Mouse (Mus musculus) liver, adult 2 months (tissue): ENCODE measurements at regions not wholly inside any gene's neighbourhood (a gene's known extent, or its start where the extent isn't known, plus 50 kb on each side); places are given as distances from the start of the nearest gene placed in this dataset.

Experiments used
- DNase-seq: peaks from one replicate; pipeline ENCODE4 v3.0.0-alpha.2; 2011; ENCODE audit warnings: low read depth, low spot score; ENCODE audit errors: extremely low read depth
- H3K27ac ChIP-seq: fragments of 200-500 bp; replicated peaks from 2 replicates; pipeline ENCODE4 v1.5.1; 2012; ENCODE audit warnings: low read depth, mild to moderate bottlenecking, control low read depth, inconsistent platforms, low read length; ENCODE audit not compliant: insufficient read depth
- H3K27me3 ChIP-seq: fragments of 200-500 bp; 2 replicates; pipeline ENCODE4 v1.6.1; 2012; ENCODE audit warnings: mild to moderate bottlenecking, moderate library complexity, low read length, inconsistent platforms; ENCODE audit not compliant: control insufficient read depth, insufficient read depth
- H3K36me3 ChIP-seq: fragments of 200-500 bp; 2 replicates; pipeline ENCODE4 v1.6.1; 2012; ENCODE audit warnings: low read length, inconsistent platforms; ENCODE audit not compliant: control insufficient read depth, insufficient read depth
- H3K4me1 ChIP-seq: fragments of 200-500 bp; 2 replicates; pipeline ENCODE4 v1.6.1; 2011; ENCODE audit warnings: low read length; ENCODE audit not compliant: control insufficient read depth, insufficient read depth
- H3K4me3 ChIP-seq: fragments of 200-500 bp; 2 replicates; pipeline ENCODE4 v1.5.1; 2011; ENCODE audit warnings: low read depth, mild to moderate bottlenecking, control low read depth, low read length, moderate library complexity; ENCODE audit not compliant: insufficient read depth
- H3K79me2 ChIP-seq: fragments of 200-500 bp; 2 replicates; pipeline ENCODE4 v1.6.1; 2012; ENCODE audit warnings: inconsistent platforms, mild to moderate bottlenecking, low read length, moderate library complexity; ENCODE audit not compliant: control insufficient read depth, insufficient read depth
- H3K9ac ChIP-seq: fragments of 200-500 bp; 2 replicates; pipeline ENCODE4 v1.6.1; 2012; ENCODE audit warnings: low read depth, mild to moderate bottlenecking, control low read depth, inconsistent platforms, low read length
- CTCF ChIP-seq: fragments of 200-500 bp; IDR thresholded peaks from 2 replicates; pipeline ENCODE4 v1.5.1; 2011; ENCODE audit warnings: low read depth, low read length, control low read depth
- POLR2A ChIP-seq: fragments of 200-500 bp; IDR thresholded peaks from 2 replicates; pipeline ENCODE4 v1.6.1; 2011; ENCODE audit warnings: low read length, control low read depth; ENCODE audit not compliant: insufficient read depth; ENCODE audit errors: extremely low read depth
- WGBS: fragments of 180-500 bp; shearing (Covaris S2); methylation state at CpG from one replicate; pipeline ENCODE4 v1.1.7; 2018; 5-methylcytosine and 5-hydroxymethylcytosine counted together

- no peak for TF ChIP-seq POLR2A
- TF ChIP-seq CTCF: no peak
- Histone ChIP-seq H3K9ac (no peak overlapping the region), H3K36me3 (no peaks in the 10 kb centered on the region), H3K27ac (no peak overlapping the region), H3K27me3 (no peaks in the 10 kb centered on the region), H3K4me1 (no peaks in the 10 kb centered on the region), H3K4me3 (no peak overlapping the region), H3K79me2 (no peaks in the 10 kb centered on the region)
- WGBS: 88% methylated on average over 3 of the region's 3 CpGs
- no peak for DNase-seq
These were observed 95.8 kb upstream of the 1700020N01Rik start for GRCm38 (mm10) chr10:21497110-21497509.

DNA sequence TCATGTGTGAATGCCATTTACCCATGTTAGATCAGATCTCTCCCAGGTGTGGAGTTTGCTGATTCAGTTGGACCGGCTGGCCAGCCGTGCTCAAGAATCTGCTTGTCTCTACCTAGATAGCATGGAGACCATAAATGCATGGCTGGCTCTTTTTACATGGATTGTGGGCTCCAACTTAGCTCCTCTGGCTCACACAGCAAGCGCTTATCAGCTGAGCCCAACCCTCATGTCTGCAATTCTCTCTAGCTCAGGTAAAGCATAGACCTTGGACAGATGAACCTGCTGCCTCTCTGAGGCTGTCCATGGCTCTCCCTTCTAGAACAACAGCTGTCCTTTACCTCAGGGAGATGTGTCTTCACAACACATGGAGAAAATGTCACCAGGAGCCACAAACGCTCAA, 94.8 kb upstream of the 1700020N01Rik start:
- Histone ChIP-seq H3K9ac (no peak overlapping the region), H3K27ac (no peak overlapping the region), H3K79me2 (no peaks in the 10 kb centered on the region), H3K4me3 (no peak overlapping the region), H3K36me3 (no peaks in the 10 kb centered on the region), H3K4me1 (no peaks in the 10 kb centered on the region), H3K27me3 (no peaks in the 10 kb centered on the region)
- DNase-seq: no peak
- TF ChIP-seq POLR2A (no peak), CTCF (no peak)
- 96% methylated on average over 4 of the region's 4 CpGs for WGBS

GRCm38 (mm10) chr10:21501658-21502057, 91.3 kb upstream of the 1700020N01Rik start:
- TF ChIP-seq POLR2A (no peak), CTCF (no peak)
- no peaks in the 10 kb centered on the region for H3K4me1 ChIP-seq
- WGBS: 87% methylated on average over 4 of the region's 4 CpGs

GRCm38 (mm10) chr10:21504431-21504830, 88.5 kb upstream of the 1700020N01Rik start:
- 90% methylated on average over 3 of the region's 3 CpGs for WGBS
- no peak for DNase-seq
- Histone ChIP-seq H3K9ac (no peak overlapping the region), H3K27me3 (no peaks in the 10 kb centered on the region), H3K27ac (no peak overlapping the region), H3K4me3 (no peak overlapping the region), H3K4me1 (no peaks in the 10 kb centered on the region), H3K36me3 (no peaks in the 10 kb centered on the region), H3K79me2 (no peaks in the 10 kb centered on the region)
- TF ChIP-seq CTCF (no peak), POLR2A (no peak)

More at GRCm38 (mm10) chr10:21501658-21502057, 91.3 kb upstream of the 1700020N01Rik start:
- Histone ChIP-seq H3K9ac (no peak overlapping the region), H3K79me2 (no peaks in the 10 kb centered on the region), H3K4me3 (no peak overlapping the region), H3K27ac (no peak overlapping the region), H3K36me3 (no peaks in the 10 kb centered on the region), H3K27me3 (no peaks in the 10 kb centered on the region)
- no peak for DNase-seq

DNA sequence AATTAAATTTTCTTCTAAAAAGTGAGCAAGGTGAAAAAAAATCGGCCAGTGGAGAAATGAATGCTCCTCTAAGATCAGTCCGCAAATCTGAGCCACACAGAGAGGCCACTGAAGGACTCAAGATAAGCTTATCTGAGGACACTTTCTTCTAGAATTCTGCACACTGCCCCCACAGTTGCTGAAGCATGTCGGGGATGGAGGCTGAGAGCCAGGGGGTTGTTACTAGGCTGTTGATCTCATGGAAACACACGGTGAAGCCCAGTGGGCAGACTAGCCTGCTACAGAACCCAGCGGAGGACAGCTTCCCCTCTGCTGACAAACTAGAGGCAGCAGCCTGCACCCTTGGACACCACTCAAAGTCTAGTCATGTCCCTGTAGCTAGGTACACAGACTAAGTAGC, 81.6 kb upstream of the 1700020N01Rik start:
- no peak for DNase-seq
- TF ChIP-seq CTCF (no peak), POLR2A (no peak)
- Histone ChIP-seq H3K79me2 (no peaks in the 10 kb centered on the region), H3K36me3 (no peaks in the 10 kb centered on the region), H3K27ac (no peak overlapping the region), H3K4me3 (no peak overlapping the region), H3K4me1 (no peaks in the 10 kb centered on the region), H3K9ac (no peak overlapping the region), H3K27me3 (no peaks in the 10 kb centered on the region)
- WGBS: 66% methylated on average over 5 of the region's 5 CpGs

DNA sequence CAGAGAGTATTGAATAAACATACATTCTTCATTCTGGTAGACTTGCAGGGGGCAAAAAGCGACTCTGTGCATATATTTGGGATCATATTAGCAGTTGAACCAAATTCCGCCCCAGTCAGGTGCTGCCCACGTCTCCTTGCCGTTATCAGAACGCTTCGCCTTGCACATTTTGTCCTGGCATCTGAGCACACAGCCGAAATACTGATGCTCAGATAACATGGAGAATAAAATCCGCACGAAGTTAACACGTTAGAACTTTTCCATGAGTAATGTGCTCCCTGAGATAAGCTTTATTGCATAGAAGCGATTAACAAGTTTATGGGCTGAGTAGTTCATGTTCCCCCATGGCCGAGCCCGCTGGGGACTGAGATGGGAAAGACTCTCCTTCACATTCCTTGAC, 80.5 kb upstream of the 1700020N01Rik start:
- H3K4me1 ChIP-seq: no peaks in the 10 kb centered on the region
- no peaks in the 10 kb centered on the region for H3K27me3 ChIP-seq
- no peak for DNase-seq
- no peak overlapping the region for H3K4me3 ChIP-seq
- WGBS: 91% methylated on average over 13 of the region's 13 CpGs
- no peak overlapping the region for H3K27ac ChIP-seq
- no peak overlapping the region for H3K9ac ChIP-seq
- H3K79me2 ChIP-seq: no peaks in the 10 kb centered on the region
- no peaks in the 10 kb centered on the region for H3K36me3 ChIP-seq
- TF ChIP-seq CTCF: no peak
- no peak for TF ChIP-seq POLR2A
